Mouse (Mus musculus) embryonic facial prominence, embryonic 12.5 days (tissue): ENCODE results near the gene Stk40. TPM values are rescaled to one million over a fixed set of nuclear protein-coding genes. Genes with fewer than 3 reads are reported as not detected.
A peak's percentile ranks its signal among the peaks of the same experiment; 100 is the strongest.

ENCODE experiments used
- ATAC-seq: fragments of 200-750 bp; cut with Nextera tagmentation; 2 replicates; pipeline ENCODE4 v1.8.0; 2017; ENCODE audit not compliant: insufficient number of reproducible peaks, insufficient read depth, low FRiP score, low TSS enrichment
- H3K27ac ChIP-seq: fragments of 300-500 bp; sonication (generic); 2 replicates; pipeline ENCODE4 v1.5.1; 2016; ENCODE audit warnings: mild to moderate bottlenecking
- H3K27me3 ChIP-seq: fragments of 300-500 bp; sonication (generic); 2 replicates; pipeline ENCODE4 v1.6.1; 2016; ENCODE audit warnings: mild to moderate bottlenecking, moderate library complexity
- H3K36me3 ChIP-seq: fragments of 300-500 bp; sonication (generic); 2 replicates; pipeline ENCODE4 v1.6.1; 2016; ENCODE audit warnings: mild to moderate bottlenecking
- H3K4me1 ChIP-seq: fragments of 300-500 bp; sonication (generic); 2 replicates; pipeline ENCODE4 v1.6.1; 2016
- H3K4me2 ChIP-seq: fragments of 300-500 bp; sonication (generic); replicated peaks from 2 replicates; pipeline ENCODE4 v1.6.1; 2016; ENCODE audit warnings: mild to moderate bottlenecking, moderate library complexity
- H3K4me3 ChIP-seq: fragments of 300-500 bp; sonication (generic); 2 replicates; pipeline ENCODE4 v1.5.1; 2016; ENCODE audit warnings: mild to moderate bottlenecking
- H3K9ac ChIP-seq: fragments of 300-500 bp; sonication (generic); 2 replicates; pipeline ENCODE4 v1.6.1; 2016; ENCODE audit warnings: mild to moderate bottlenecking, moderate library complexity
- H3K9me3 ChIP-seq: fragments of 300-500 bp; sonication (generic); 2 replicates; pipeline ENCODE4 v1.6.1; 2016; ENCODE audit warnings: mild to moderate bottlenecking, moderate library complexity
- WGBS: fragments of 180-500 bp; shearing (Covaris S2); methylation state at CpG from one replicate; pipeline ENCODE4 v1.1.7; 2016; 5-methylcytosine and 5-hydroxymethylcytosine counted together
- polyA plus RNA-seq: library from polyadenylated mRNA; unstranded; fragments of >200 nt; fragmentation: Nextera tagmentation; extraction: Ambion mirVana; gene quantifications from 2 replicates; pipeline ENCODE4 v1.2.1, GENCODE M21; 2016

Stk40 gene
- polyA plus RNA-seq, 1 experiment from 2014 or later, result 48.0 TPM

GRCm38 (mm10) chr4:126102061-126102841 lies 1.5 kb upstream of the Stk40 start:
- Histone ChIP-seq H3K4me1 (peaks cover 20% of the 10 kb centered on the region), H3K4me3 (no peak overlapping the region)
- no peak for ATAC-seq

GRCm38 (mm10) chr4:126103057-126103581 lies 638 bp upstream of the Stk40 start:
- no peaks in the 10 kb centered on the region for H3K27me3 ChIP-seq
- peak overlapping the region; percentile 67 for H3K27ac ChIP-seq
- no peaks in the 10 kb centered on the region for H3K9me3 ChIP-seq
- H3K4me3 ChIP-seq, result peak overlapping the region; percentile 81
- H3K36me3 ChIP-seq, result 0 out of 2 replicates have a peak, but pooled peaks cover 7% of the 10 kb centered on the region
- WGBS, result 3% methylated on average over 15 of the region's 15 CpGs
- H3K4me2 ChIP-seq, result peak overlapping the region; percentile 90
- H3K9ac ChIP-seq, result peak overlapping the region; percentile 34
- H3K4me1 ChIP-seq, result peaks cover 20% of the 10 kb centered on the region
- peak; percentile 32; the same call in 1 of the 2 replicates for ATAC-seq

More at GRCm38 (mm10) chr4:126102061-126102841, 1.5 kb upstream of the Stk40 start:
- Histone ChIP-seq H3K36me3 (0 out of 2 replicates have a peak, but pooled peaks cover 7% of the 10 kb centered on the region), H3K4me2 (peak overlapping the region; percentile 90), H3K9ac (no peak overlapping the region), H3K27ac (peak overlapping the region; percentile 67; the same call in 1 of the 2 replicates), H3K27me3 (no peaks in the 10 kb centered on the region), H3K9me3 (no peaks in the 10 kb centered on the region)
- WGBS, result 48% methylated on average over 7 of the region's 7 CpGs

- peak overlapping the region; percentile 81 for H3K4me3 ChIP-seq
- H3K9me3 ChIP-seq, result no peaks in the 10 kb centered on the region
- no peaks in the 10 kb centered on the region for H3K27me3 ChIP-seq
- H3K36me3 ChIP-seq, result no peaks in the 10 kb centered on the region
- 0 out of 2 replicates have a peak, but pooled peaks have one; percentile 7 for ATAC-seq
- WGBS, result 3% methylated on average over 34 of the region's 34 CpGs
- no peak overlapping the region for H3K27ac ChIP-seq
- peak overlapping the region; percentile 76 for H3K9ac ChIP-seq
- peak overlapping the region; percentile 90 for H3K4me2 ChIP-seq
- H3K4me1 ChIP-seq, result peaks cover 20% of the 10 kb centered on the region
Measured at GRCm38 (mm10) chr4:126104261-126105075, 711 bp downstream of the Stk40 start.

- ATAC-seq, result no peak
- H3K9ac ChIP-seq, result peak overlapping the region; percentile 76; the same call in 1 of the 2 replicates
- H3K36me3 ChIP-seq, result no peaks in the 10 kb centered on the region
- peak overlapping the region; percentile 90 for H3K4me2 ChIP-seq
- no peak overlapping the region for H3K27ac ChIP-seq
- no peaks in the 10 kb centered on the region for H3K9me3 ChIP-seq
- H3K4me1 ChIP-seq, result peaks cover 27% of the 10 kb centered on the region
- peak overlapping the region; percentile 81; the same call in 1 of the 2 replicates for H3K4me3 ChIP-seq
- 57% methylated on average over 7 of the region's 7 CpGs for WGBS
- no peaks in the 10 kb centered on the region for H3K27me3 ChIP-seq
Measured at GRCm38 (mm10) chr4:126105131-126105783, 1.5 kb downstream of the Stk40 start.

- Histone ChIP-seq H3K27ac (no peak overlapping the region), H3K9me3 (no peaks in the 10 kb centered on the region), H3K4me3 (no peak overlapping the region), H3K36me3 (no peaks in the 10 kb centered on the region), H3K27me3 (no peaks in the 10 kb centered on the region), H3K9ac (no peak overlapping the region), H3K4me1 (peaks cover 30% of the 10 kb centered on the region), H3K4me2 (no peak overlapping the region)
- 40% methylated on average over 8 of the region's 8 CpGs for WGBS
- ATAC-seq, result no peak
Measured at GRCm38 (mm10) chr4:126108061-126108740, 4.4 kb downstream of the Stk40 start.

- ATAC-seq, result no peak
- Histone ChIP-seq H3K4me1 (peaks cover 25% of the 10 kb centered on the region), H3K4me2 (no peak overlapping the region; the same call in 1 of the 2 replicates), H3K27me3 (no peaks in the 10 kb centered on the region), H3K9me3 (no peaks in the 10 kb centered on the region), H3K9ac (0 out of 2 replicates have a peak overlapping the region, but pooled peaks have one; percentile 4), H3K36me3 (no peaks in the 10 kb centered on the region), H3K4me3 (no peak overlapping the region), H3K27ac (peak overlapping the region; percentile 75; the same call in 1 of the 2 replicates)
- 75% methylated on average over 10 of the region's 10 CpGs for WGBS
Measured at GRCm38 (mm10) chr4:126109613-126110373, 6.0 kb downstream of the Stk40 start.

GRCm38 (mm10) chr4:126110374-126111152 lies 6.8 kb downstream of the Stk40 start:
- Histone ChIP-seq H3K9ac (0 out of 2 replicates have a peak overlapping the region, but pooled peaks have one; percentile 4), H3K36me3 (no peaks in the 10 kb centered on the region), H3K27ac (peak overlapping the region; percentile 75), H3K4me1 (peaks cover 19% of the 10 kb centered on the region), H3K4me3 (no peak overlapping the region), H3K27me3 (no peaks in the 10 kb centered on the region), H3K9me3 (no peaks in the 10 kb centered on the region), H3K4me2 (peak overlapping the region; percentile 16)
- ATAC-seq, result peak; percentile 72; the same call in 1 of the 2 replicates
- WGBS, result 9% methylated on average over 12 of the region's 12 CpGs

- H3K4me3 ChIP-seq, result no peak overlapping the region
- no peak overlapping the region for H3K9ac ChIP-seq
Measured at GRCm38 (mm10) chr4:126111153-126111549, 7.4 kb downstream of the Stk40 start.

GRCm38 (mm10) chr4:126113243-126113642 lies 9.5 kb downstream of the Stk40 start:
- WGBS, result 77% methylated on average over 4 of the region's 4 CpGs
- ATAC-seq, result no peak
- peaks cover 19% of the 10 kb centered on the region for H3K4me1 ChIP-seq

More at GRCm38 (mm10) chr4:126111153-126111549, 7.4 kb downstream of the Stk40 start:
- H3K27ac ChIP-seq, result peak overlapping the region; percentile 75
- H3K4me1 ChIP-seq, result peaks cover 19% of the 10 kb centered on the region
- ATAC-seq, result no peak
- 17% methylated on average over 7 of the region's 7 CpGs for WGBS
- no peaks in the 10 kb centered on the region for H3K36me3 ChIP-seq
- H3K9me3 ChIP-seq, result no peaks in the 10 kb centered on the region
- H3K4me2 ChIP-seq, result peak overlapping the region; percentile 16
- H3K27me3 ChIP-seq, result no peaks in the 10 kb centered on the region

More at GRCm38 (mm10) chr4:126113243-126113642, 9.5 kb downstream of the Stk40 start:
- H3K4me3 ChIP-seq, result no peak overlapping the region
- no peaks in the 10 kb centered on the region for H3K9me3 ChIP-seq
- no peaks in the 10 kb centered on the region for H3K27me3 ChIP-seq
- no peak overlapping the region for H3K27ac ChIP-seq
- H3K9ac ChIP-seq, result no peak overlapping the region
- H3K4me2 ChIP-seq, result no peak overlapping the region
- H3K36me3 ChIP-seq, result 0 out of 2 replicates have a peak, but pooled peaks cover 5% of the 10 kb centered on the region
